Mouse (Mus musculus) neutrophil, adult 59 days (primary cell): Measurements from ENCODE around the gene Prkab2. TPM values are rescaled to one million over a fixed set of nuclear protein-coding genes. Genes with fewer than 3 reads are reported as not detected.

Source experiments
- total RNA-seq, 2 experiments: library from RNA; stranded (reverse); gene quantifications; 1 replicate in 1 of 2; 2 replicates in 1 of 2; pipeline ENCODE4 v1.2.4; 2023

Prkab2 gene
- total RNA-seq: 10 to 100 TPM in 1 of 2 experiments, 1 to 10 TPM in 1; 7.2 to 10.7 TPM

DNA sequence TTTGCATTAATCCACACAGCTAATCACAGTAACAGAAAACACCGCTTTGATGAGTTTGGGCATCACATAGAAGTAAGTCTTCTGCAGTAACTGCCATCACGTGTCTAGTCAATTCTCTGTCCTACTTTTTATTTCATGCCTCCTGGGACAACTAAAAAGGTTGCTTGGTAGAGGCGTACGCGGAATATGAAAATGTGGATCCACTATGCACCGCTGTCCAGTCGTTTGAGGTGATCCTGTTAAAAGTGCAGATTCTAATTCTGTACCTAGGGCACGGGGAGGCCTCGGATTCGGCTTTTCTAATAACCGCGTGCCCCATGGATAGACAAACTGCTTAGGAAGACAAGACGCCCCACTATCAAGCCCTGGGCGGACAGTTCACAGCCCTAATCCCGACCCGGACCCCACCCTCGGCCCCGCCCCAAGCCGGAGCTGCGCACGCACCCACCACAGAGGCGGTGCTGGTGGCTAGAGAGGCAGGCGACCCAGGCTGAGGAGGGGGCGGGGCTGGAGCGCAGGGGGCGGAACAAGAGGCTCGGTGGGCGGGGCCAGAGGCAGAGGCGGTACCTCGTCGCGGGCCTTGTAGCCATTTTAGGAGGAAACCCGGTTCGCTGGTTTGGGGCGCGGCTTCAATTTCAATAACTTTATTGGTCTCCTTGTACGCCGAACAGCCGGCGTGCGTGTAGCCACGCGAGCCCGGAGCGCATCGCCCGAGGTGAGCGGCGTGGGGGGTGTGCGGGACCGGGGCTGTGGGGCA, at the start of gene Prkab2:
TSS of gene Prkab2 (plus strand) at position 539 of the 757 bp plus-strand sequence.

DNA sequence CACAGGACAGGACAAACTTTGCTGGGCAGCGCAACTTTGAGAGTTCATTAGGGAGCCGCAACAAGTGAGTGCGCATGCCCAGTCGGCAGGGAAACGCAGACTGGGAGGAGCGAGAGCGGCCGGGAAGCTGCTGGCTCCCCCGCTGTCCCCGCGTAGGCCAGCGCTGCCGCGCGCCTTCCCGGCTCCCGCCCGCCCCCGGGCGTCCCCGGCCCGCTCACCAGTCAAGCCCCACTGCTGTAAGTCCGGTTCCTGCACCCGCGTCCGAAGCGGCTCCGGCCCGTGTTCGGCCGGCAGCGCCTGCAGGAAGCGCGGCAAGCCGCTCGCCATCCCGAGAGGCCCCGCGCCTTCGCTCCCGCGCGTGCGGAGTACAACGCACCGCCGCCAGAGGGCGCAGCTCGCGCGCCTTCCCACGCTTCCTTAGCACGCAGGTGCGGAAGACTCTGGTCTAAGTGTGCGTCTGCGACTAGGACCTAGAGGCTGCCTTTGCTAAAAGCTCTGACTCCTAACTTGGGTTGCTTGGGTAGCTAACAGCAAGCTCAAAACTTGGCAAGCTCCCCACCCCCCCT, 48.1 kb upstream of the Prkab2 start, which contains the start of gene Chd1l:
TSS of gene Chd1l (minus strand) at position 359 of the 566 bp plus-strand sequence.

GRCm38 (mm10) chr3:97628391-97629001, 29.5 kb upstream of the Prkab2 start, which contains the start of gene Fmo5:
TSS of gene Fmo5 (plus strand) at chr3:97628804.

GRCm38 (mm10) chr3:97674644-97675110, 16.7 kb downstream of the Prkab2 start, which contains the start of gene Gm17651:
TSS of gene Gm17651 (minus strand) at chr3:97674694.

Other genes with a start within 250 kb of the Prkab2 start
- not detected for gene Olfr1402, start 236.2 kb upstream of the Prkab2 start, total RNA-seq
- gene Chd1l, start 48.0 kb upstream of the Prkab2 start, total RNA-seq: 10 to 100 TPM; 11.7 to 15.1 TPM
- 10 to 100 TPM; 54.7 to 69.7 TPM for gene Fmo5, start 29.4 kb upstream of the Prkab2 start, total RNA-seq
- not detected for gene Gm17651, start 16.5 kb downstream of the Prkab2 start, total RNA-seq
- 1 to 10 TPM; 6.1 to 7.1 TPM for gene Pde4dip, start 230.5 kb downstream of the Prkab2 start, total RNA-seq
- gene Sec22b, start 243.0 kb downstream of the Prkab2 start, total RNA-seq: 10 to 100 TPM; 57.5 to 62.6 TPM